Mouse (Mus musculus) left cerebral cortex, adult 6 months (tissue): ENCODE data around the gene Gm28308. TPM values are rescaled to one million over a fixed set of nuclear protein-coding genes. Genes with fewer than 3 reads are reported as not detected.

Source experiments
- polyA plus RNA-seq: library from polyadenylated mRNA; unstranded; fragments of <200 nt; fragmentation: Nextera tagmentation; gene quantifications from 2 replicates; pipeline ENCODE4 v1.2.3, GENCODE M21; 2021

Gene Gm28308
- polyA plus RNA-seq, 1 experiment from 2014 or later = not detected

Other genes starting within 250 kb of the Gm28308 start
- 11.4 and 14.0 TPM in 2 replicates for gene Skap2, start 200.8 kb downstream of the Gm28308 start, polyA plus RNA-seq
- gene Hoxa1, start 55.0 kb downstream of the Gm28308 start, polyA plus RNA-seq = not detected in 2 replicates
- gene Hoxa2, start 48.5 kb downstream of the Gm28308 start, polyA plus RNA-seq = not detected in 2 replicates
- not detected in 2 replicates for gene 5730596B20Rik, start 35.8 kb downstream of the Gm28308 start, polyA plus RNA-seq
- gene Hoxa4, start 21.6 kb downstream of the Gm28308 start, polyA plus RNA-seq = not detected in 2 replicates
- gene Hoxa5, start 8.8 kb downstream of the Gm28308 start, polyA plus RNA-seq = not detected in 2 replicates
- not detected in 2 replicates for gene Hoxa6, start 4.6 kb downstream of the Gm28308 start, polyA plus RNA-seq
- not detected in 2 replicates for gene Hoxa3, start within 50 bp of the Gm28308 start, polyA plus RNA-seq
- not detected in 2 replicates for gene Hoxa7, start 8.5 kb upstream of the Gm28308 start, polyA plus RNA-seq
- not detected in 2 replicates for gene Hoxa9, start 17.8 kb upstream of the Gm28308 start, polyA plus RNA-seq
- gene Hoxa10, start 27.5 kb upstream of the Gm28308 start, polyA plus RNA-seq = not detected in 2 replicates
- gene Hoxa11, start 32.5 kb upstream of the Gm28308 start, polyA plus RNA-seq = not detected in 2 replicates
- not detected in 2 replicates for gene Hoxa13, start 47.5 kb upstream of the Gm28308 start, polyA plus RNA-seq
- gene Evx1, start 100.2 kb upstream of the Gm28308 start, polyA plus RNA-seq = not detected in 2 replicates